Mouse (Mus musculus): ENCODE data around the gene Med13l. TPM values are rescaled to one million over a fixed set of nuclear protein-coding genes. Genes with fewer than 3 reads are reported as not detected.

Med13l gene
- polyA plus RNA-seq, 1 experiment from 2014 or later = 15.3 TPM

DNA sequence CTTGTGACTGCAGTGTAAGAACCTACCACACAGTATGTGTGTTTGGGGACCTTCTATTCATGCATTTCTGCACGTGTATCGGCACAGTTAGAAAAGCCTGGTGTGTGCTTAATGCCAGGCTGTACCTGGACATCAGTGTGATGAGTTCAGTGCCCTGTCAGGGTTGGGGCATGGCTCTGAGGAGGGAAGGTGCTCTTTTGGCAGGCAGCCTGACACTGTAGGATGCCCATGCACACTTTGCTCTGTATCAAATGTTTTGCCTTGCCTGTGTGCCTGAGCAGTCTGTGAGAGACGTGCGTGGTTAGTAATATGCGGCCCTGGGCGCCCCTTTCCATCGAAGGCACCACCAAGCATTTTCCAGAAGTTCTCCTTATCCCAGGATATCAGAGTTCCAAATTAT lies 136.6 kb downstream of the Med13l start:
- no peak for ATAC-seq (ENCODE audit: low FRiP score)
- WGBS = 94% methylated on average over 7 of the region's 7 CpGs

DNA sequence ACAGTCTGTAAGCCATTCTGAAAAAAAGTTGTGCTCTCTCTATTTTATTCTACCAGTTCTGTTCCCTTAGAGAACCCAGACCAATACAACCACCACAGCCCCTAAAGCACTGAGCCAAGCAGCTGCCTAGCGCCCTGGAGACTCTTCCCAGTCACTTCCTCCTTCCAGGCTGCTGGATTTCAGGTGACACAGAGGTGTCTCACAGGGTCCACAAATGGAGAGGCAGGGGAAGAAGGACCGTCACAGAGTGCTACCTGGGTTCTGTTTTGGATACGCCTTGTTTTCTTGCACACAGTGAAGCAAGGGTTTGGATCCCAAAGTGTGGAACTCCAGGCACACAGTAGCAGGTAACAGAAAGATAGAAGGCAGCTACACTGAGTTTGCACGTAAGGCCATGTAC lies 140.5 kb downstream of the Med13l start:
- no peak for ATAC-seq (ENCODE audit: low FRiP score)
- H3K27me3 ChIP-seq = no peaks in the 10 kb centered on the region
- no peak overlapping the region for H3K27ac ChIP-seq
- H3K9ac ChIP-seq = no peak overlapping the region
- H3K36me3 ChIP-seq = no peaks in the 10 kb centered on the region
- H3K4me2 ChIP-seq = no peak overlapping the region
- H3K4me3 ChIP-seq = no peak overlapping the region
- H3K4me1 ChIP-seq (replicated peaks) = peaks cover 73% of the 10 kb centered on the region
- H3K9me3 ChIP-seq = no peaks in the 10 kb centered on the region
- 85% methylated on average over 4 of the region's 4 CpGs for WGBS

More for the DNA sequence above, 136.6 kb downstream of the Med13l start:
- H3K4me1 ChIP-seq (replicated peaks) = peaks cover 55% of the 10 kb centered on the region
- no peak overlapping the region for H3K9ac ChIP-seq
- H3K4me2 ChIP-seq = no peak overlapping the region
- H3K9me3 ChIP-seq = no peaks in the 10 kb centered on the region
- H3K27ac ChIP-seq = no peak overlapping the region
- H3K4me3 ChIP-seq = no peak overlapping the region
- no peaks in the 10 kb centered on the region for H3K36me3 ChIP-seq
- H3K27me3 ChIP-seq = no peaks in the 10 kb centered on the region

DNA sequence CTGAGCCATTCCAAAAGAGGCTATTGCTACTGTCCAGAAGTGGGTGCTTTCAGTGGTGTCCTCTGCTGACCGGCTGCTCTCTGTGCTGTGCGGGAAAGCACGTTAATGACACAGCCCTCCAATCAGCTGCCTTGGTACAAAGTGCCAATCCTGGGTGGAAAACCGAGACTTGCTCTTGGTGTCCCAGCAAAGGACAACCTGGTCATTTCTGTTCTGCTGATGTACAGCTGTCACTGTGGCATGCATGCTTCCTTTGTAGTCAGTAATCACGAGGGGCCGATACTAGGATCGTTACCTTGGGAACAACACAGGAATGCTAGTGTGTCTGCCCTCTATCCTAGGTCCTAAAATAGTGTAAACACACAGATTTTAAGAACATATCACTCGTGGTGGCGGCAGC lies 142.2 kb downstream of the Med13l start:
- no peak for ATAC-seq (ENCODE audit: low FRiP score)
- Histone ChIP-seq H3K4me1 (replicated peaks) (peaks cover 79% of the 10 kb centered on the region), H3K27me3 (no peaks in the 10 kb centered on the region), H3K27ac (no peak overlapping the region), H3K4me3 (no peak overlapping the region), H3K36me3 (no peaks in the 10 kb centered on the region), H3K4me2 (no peak overlapping the region), H3K9ac (0 out of 2 replicates have a peak overlapping the region, but pooled peaks have one; percentile 35), H3K9me3 (no peaks in the 10 kb centered on the region)
- WGBS = 20% methylated on average over 9 of the region's 9 CpGs

DNA sequence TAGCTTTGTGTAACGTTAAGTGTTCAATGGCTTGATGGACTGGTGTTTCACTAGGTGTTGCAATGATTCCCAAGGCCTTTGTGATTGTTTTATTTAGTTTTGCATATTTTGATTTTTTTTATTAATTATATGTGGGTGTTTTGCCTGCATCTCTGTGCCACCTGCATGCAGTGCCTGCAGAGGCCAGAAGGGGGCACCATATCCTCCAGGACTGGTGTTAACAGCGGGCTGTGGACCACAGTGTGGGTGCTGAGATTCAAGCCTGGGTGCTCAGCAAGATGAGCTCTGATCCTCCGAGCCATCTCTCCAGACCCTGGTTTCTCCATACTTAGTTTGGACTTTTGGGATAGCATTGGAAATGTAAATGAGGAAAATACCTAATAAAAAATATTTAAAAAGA lies 143.7 kb downstream of the Med13l start:
- 83% methylated on average over 3 of the region's 3 CpGs for WGBS
- no peak for ATAC-seq (ENCODE audit: low FRiP score)
- no peak overlapping the region for H3K4me3 ChIP-seq

DNA sequence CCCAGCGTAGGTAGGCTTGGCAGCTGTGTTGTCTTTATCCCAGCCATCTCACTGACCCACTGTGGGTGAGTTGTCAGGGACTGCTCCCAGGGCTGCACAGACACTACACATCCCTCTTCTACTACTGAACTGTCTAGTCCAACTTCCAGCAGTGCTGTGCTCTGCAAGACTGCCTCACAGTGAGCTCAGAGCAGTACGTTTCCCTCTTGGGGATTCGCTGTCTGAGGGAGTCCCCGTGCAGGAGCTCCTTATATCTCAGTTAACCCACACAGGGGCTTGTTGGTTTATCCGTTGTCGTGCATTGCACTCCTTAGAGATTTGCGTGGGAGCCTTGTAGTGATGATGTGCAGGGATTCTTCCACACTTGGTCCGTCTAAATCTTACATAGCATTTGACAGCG lies 144.5 kb downstream of the Med13l start:
- H3K4me3 ChIP-seq = no peak overlapping the region
- no peak overlapping the region for H3K27ac ChIP-seq
- no peaks in the 10 kb centered on the region for H3K27me3 ChIP-seq
- no peaks in the 10 kb centered on the region for H3K9me3 ChIP-seq
- no peaks in the 10 kb centered on the region for H3K36me3 ChIP-seq
- peaks cover 93% of the 10 kb centered on the region for H3K4me1 ChIP-seq (replicated peaks)
- no peak overlapping the region for H3K4me2 ChIP-seq
- no peak for ATAC-seq (ENCODE audit: low FRiP score)
- no peak overlapping the region for H3K9ac ChIP-seq
- 87% methylated on average over 9 of the region's 9 CpGs for WGBS

More for the DNA sequence above, 143.7 kb downstream of the Med13l start:
- no peak overlapping the region for H3K4me2 ChIP-seq
- H3K36me3 ChIP-seq = no peaks in the 10 kb centered on the region
- H3K9me3 ChIP-seq = no peaks in the 10 kb centered on the region
- no peak overlapping the region for H3K27ac ChIP-seq
- H3K9ac ChIP-seq = no peak overlapping the region
- peaks cover 90% of the 10 kb centered on the region for H3K4me1 ChIP-seq (replicated peaks)
- no peaks in the 10 kb centered on the region for H3K27me3 ChIP-seq

DNA sequence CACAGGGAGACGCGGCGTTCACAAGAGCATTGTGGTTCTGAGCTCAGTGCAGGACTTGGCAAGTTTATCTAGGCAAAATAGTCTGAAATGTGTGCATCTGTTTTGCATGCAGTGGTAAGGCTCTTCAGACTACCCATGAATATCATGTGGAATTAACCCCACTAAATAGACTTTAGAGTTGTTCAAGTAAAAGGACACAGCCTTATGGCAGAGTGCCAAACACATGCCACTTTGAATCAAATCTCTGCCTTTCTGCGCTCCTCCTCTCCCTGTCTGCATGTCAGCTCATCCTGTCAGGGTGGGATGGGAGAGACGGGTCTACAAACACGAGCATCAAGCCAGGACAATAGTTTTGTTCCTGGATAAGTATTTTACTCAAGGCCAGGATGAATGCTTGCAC lies 145.5 kb downstream of the Med13l start:
- Histone ChIP-seq H3K4me2 (peak overlapping the region; percentile 2; the same call in 1 of the 2 replicates), H3K27me3 (no peaks in the 10 kb centered on the region), H3K9ac (no peak overlapping the region), H3K4me1 (replicated peaks) (peaks cover 93% of the 10 kb centered on the region), H3K36me3 (no peaks in the 10 kb centered on the region), H3K27ac (peak overlapping the region; percentile 79), H3K9me3 (no peaks in the 10 kb centered on the region), H3K4me3 (no peak overlapping the region)
- 0 out of 2 replicates have a peak, but pooled peaks have one; percentile 18 for ATAC-seq (ENCODE audit: low FRiP score)
- 40% methylated on average over 6 of the region's 6 CpGs for WGBS

DNA sequence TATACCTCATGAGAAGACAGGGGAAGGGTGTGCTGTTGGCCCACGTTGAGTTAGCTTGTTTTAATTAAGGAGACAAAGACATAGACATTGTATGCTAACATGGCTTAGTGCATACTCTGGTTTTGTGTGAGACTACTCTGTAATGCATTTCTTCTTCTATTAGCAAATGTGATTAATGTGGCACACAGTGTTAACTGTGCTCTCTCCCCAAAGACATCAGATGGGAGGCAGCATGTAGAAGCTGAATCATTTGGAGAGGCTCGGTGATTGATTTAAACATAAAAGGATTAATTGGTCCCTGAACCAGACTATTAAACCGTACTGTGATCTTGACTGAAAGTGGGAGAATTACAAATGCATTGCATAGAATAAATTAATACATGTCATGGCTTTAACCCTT lies 145.9 kb downstream of the Med13l start:
- Histone ChIP-seq H3K27me3 (no peaks in the 10 kb centered on the region), H3K4me1 (replicated peaks) (peaks cover 93% of the 10 kb centered on the region), H3K9me3 (no peaks in the 10 kb centered on the region), H3K36me3 (no peaks in the 10 kb centered on the region), H3K9ac (no peak overlapping the region), H3K27ac (peak overlapping the region; percentile 79), H3K4me3 (no peak overlapping the region), H3K4me2 (peak overlapping the region; percentile 2; the same call in 1 of the 2 replicates)
- WGBS = 16% methylated on average over 3 of the region's 3 CpGs
- ATAC-seq (ENCODE audit: low FRiP score) = 0 out of 2 replicates have a peak, but pooled peaks have one; percentile 26

DNA sequence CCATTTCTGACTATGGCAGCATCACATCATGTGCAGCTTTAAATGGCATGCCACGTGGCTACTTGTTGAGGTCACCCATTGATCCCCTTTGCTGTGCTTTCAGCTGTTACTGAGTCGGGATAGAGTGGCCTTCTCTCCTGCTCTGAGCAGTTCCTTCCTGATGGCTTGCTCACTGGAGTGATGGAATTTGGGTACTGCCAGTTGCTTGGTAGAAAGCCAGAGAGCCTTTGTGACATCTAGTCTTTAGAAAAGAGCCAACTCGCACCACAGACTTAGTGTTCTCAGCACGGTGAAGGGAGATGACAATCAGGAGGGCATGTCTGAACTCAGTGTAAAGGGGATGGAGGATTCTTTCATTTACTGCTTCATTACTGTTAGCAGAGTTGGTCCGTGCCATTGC lies 147.0 kb downstream of the Med13l start:
- Histone ChIP-seq H3K4me1 (replicated peaks) (peaks cover 92% of the 10 kb centered on the region), H3K36me3 (no peaks in the 10 kb centered on the region), H3K27me3 (no peaks in the 10 kb centered on the region), H3K4me2 (no peak overlapping the region), H3K9ac (no peak overlapping the region), H3K9me3 (no peaks in the 10 kb centered on the region), H3K27ac (0 out of 2 replicates have a peak overlapping the region, but pooled peaks have one; percentile 79), H3K4me3 (no peak overlapping the region)
- no peak for ATAC-seq (ENCODE audit: low FRiP score)
- 58% methylated on average over 5 of the region's 5 CpGs for WGBS

DNA sequence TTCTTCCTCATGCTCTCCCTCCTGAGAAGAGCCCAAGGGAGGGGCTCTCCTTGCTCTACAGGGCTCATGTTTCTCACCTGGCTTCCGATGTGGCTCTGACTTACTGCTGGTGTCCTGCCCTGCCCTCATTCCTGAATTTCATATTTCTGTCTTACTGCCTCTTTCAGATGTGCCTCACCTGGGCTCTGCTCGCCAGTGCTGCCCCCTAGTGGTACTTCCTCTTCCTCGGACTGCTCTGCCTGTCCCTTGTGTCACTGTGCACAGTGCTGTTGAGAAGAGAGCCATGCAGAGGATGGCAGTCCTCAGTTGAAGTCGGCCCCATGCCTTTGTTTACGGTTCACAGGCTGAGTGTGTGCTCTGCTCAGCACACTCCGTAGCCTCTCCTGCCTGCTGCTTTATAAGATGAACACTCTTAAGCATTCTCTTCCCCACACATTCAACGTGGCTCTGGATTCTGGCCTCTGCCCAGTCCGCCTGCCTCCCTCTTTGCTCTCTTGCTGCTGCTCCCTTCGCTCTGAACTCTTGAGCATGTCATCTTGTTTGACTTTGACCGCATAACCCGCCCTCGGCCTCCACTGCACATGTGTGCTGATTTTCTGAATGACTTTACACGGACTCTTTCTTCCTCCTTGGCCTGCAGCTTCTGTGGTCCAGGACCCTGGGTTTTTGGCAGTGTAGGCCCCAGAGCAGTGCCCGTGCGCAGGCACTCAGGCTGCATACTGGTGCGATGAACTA lies 147.9 kb downstream of the Med13l start:
- H3K4me1 ChIP-seq (replicated peaks) = peaks cover 87% of the 10 kb centered on the region
- no peaks in the 10 kb centered on the region for H3K9me3 ChIP-seq
- no peak overlapping the region for H3K4me2 ChIP-seq
- no peaks in the 10 kb centered on the region for H3K27me3 ChIP-seq
- no peak overlapping the region for H3K9ac ChIP-seq
- no peaks in the 10 kb centered on the region for H3K36me3 ChIP-seq
- ATAC-seq (ENCODE audit: low FRiP score) = 0 out of 2 replicates have a peak, but pooled peaks have one; percentile 59
- no peak overlapping the region for H3K27ac ChIP-seq
- WGBS = 66% methylated on average over 16 of the region's 16 CpGs
- H3K4me3 ChIP-seq = no peak overlapping the region

DNA sequence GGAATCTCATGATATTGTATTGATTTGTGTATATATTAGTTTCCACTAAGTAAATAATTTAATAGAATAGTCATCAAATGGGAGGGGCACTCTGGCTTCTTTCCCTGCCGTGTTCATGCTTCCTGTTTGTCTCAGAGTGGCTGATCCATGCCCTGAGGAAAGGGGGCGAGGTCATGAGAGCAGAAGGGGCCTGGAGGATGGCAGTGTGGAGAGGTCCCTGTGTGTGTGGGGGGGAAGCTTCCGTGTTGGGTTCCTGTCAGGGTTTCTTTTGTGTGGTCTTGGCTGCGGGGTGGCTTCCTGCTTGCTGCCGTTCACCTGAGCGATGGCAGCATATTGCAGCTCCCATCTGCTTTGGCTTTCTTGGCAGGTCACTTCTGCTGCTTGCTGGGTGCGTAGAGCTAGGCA lies 149.4 kb downstream of the Med13l start:
- H3K9ac ChIP-seq = 0 out of 2 replicates have a peak overlapping the region, but pooled peaks have one; percentile 13
- peak overlapping the region; percentile 55 for H3K27ac ChIP-seq
- WGBS = 70% methylated on average over 7 of the region's 7 CpGs

DNA sequence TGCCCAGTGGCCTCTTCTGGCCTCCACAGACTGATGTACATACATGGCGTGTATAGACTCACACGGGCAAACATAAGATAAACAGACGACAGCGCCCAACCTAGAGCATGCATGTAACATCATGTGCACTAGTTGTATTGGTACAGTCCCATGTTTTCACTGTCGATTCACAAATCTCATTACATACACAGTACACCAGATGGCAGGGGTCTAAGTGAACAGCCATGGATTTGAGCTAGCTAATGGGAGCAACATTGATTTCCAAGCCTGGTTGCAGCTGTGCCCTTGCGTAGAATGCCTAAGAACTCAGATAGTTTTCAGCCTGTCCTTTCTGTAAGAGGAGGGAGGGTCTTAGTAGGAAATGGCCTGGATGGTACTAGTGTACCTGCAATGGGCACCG lies 155.0 kb downstream of the Med13l start:
- Histone ChIP-seq H3K36me3 (no peaks in the 10 kb centered on the region), H3K9me3 (no peaks in the 10 kb centered on the region), H3K4me2 (no peak overlapping the region), H3K27me3 (no peaks in the 10 kb centered on the region), H3K4me1 (replicated peaks) (peaks cover 67% of the 10 kb centered on the region), H3K27ac (peak overlapping the region; percentile 55; the same call in 1 of the 2 replicates), H3K9ac (no peak overlapping the region), H3K4me3 (no peak overlapping the region)
- WGBS = 79% methylated on average over 7 of the region's 7 CpGs
- no peak for ATAC-seq (ENCODE audit: low FRiP score)

More for the DNA sequence above, 149.4 kb downstream of the Med13l start:
- H3K4me3 ChIP-seq = no peak overlapping the region
- H3K9me3 ChIP-seq = no peaks in the 10 kb centered on the region
- no peak overlapping the region for H3K4me2 ChIP-seq
- no peaks in the 10 kb centered on the region for H3K27me3 ChIP-seq
- ATAC-seq (ENCODE audit: low FRiP score) = no peak
- peaks cover 77% of the 10 kb centered on the region for H3K4me1 ChIP-seq (replicated peaks)
- no peaks in the 10 kb centered on the region for H3K36me3 ChIP-seq

DNA sequence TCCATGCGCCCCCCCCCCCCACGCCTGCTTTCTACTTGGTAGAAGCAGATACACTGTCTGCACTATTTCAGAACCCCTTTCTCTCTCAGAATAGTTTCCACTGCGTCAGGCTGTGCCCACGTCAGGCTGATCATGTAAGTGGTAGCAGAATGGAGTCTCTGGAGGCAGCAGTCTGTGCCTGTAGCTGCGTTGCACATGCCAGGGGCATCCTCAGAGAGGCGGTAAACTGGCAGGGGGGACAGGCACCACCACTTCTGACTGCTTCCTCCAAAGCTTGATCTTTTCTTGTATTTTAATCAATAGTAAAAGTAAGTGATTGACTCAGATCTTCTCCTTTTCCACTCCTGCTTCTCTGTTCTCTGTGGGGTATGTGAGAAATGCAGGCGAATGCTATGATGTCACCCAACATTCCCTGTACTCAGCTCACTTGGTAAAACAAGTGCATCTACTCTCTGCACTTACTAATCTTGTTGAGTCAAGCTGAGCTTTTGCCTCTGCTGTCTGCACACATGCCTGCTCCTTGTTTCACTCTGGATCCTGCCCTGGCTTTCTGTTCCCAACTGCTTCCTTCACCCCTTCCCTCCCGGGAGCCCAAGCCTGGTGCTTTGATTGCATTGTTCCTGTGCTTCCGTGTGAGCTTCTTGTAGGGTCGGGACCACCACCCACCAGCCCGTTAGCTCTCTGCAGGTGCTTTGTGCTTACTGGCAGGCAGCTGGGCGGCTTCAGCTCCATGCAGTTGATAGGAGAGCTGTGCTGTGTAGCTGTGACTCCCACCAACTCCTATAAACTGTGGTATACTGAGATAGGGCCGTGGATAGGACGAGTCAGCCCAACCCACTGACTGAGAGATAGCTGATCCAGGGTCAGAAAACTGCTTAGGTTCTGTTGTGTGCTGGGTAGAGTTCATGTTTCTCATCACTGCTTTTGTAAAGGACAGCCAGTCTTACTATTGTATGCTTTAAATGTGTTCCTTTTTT lies 156.1 kb downstream of the Med13l start:
- H3K9ac ChIP-seq = peak overlapping the region; percentile 35
- H3K9me3 ChIP-seq = no peaks in the 10 kb centered on the region
- no peak overlapping the region for H3K4me2 ChIP-seq
- WGBS = 53% methylated on average over 14 of the region's 14 CpGs
- H3K4me1 ChIP-seq (replicated peaks) = peaks cover 57% of the 10 kb centered on the region
- peaks cover 4% of the 10 kb centered on the region for H3K36me3 ChIP-seq
- H3K4me3 ChIP-seq = no peak overlapping the region
- no peak for ATAC-seq (ENCODE audit: low FRiP score)
- H3K27ac ChIP-seq = peak overlapping the region; percentile 55; the same call in 1 of the 2 replicates
- H3K27me3 ChIP-seq = no peaks in the 10 kb centered on the region

Data from hindbrain, embryonic 13.5 days (tissue).